Mouse (Mus musculus) liver, embryonic 15.5 days (tissue): ENCODE measurements around the gene Gm13420. TPM values are rescaled to one million over a fixed set of nuclear protein-coding genes. Genes with fewer than 3 reads are reported as not detected.

ENCODE experiments used
- ATAC-seq: fragments of 200-750 bp; cut with Nextera tagmentation; 2 replicates; pipeline ENCODE4 v1.8.0; 2017; ENCODE audit warnings: moderate number of reproducible peaks, mild to moderate bottlenecking, moderate library complexity; ENCODE audit not compliant: insufficient read depth
- H3K27ac ChIP-seq: fragments of 300-500 bp; sonication (generic); replicated peaks from 2 replicates; pipeline ENCODE4 v1.5.1; 2015; ENCODE audit warnings: mild to moderate bottlenecking, inconsistent platforms
- H3K27me3 ChIP-seq: fragments of 300-500 bp; sonication (generic); 2 replicates; pipeline ENCODE4 v1.6.1; 2015; ENCODE audit warnings: mild to moderate bottlenecking, inconsistent platforms
- H3K36me3 ChIP-seq: fragments of 300-500 bp; sonication (generic); replicated peaks from 2 replicates; pipeline ENCODE4 v1.6.1; 2015; ENCODE audit warnings: moderate library complexity, mild to moderate bottlenecking, inconsistent platforms
- H3K4me1 ChIP-seq: fragments of 300-500 bp; sonication (generic); replicated peaks from 2 replicates; pipeline ENCODE4 v1.6.1; 2015; ENCODE audit warnings: inconsistent platforms
- H3K4me2 ChIP-seq: fragments of 300-500 bp; sonication (generic); 2 replicates; pipeline ENCODE4 v1.6.1; 2015; ENCODE audit warnings: moderate library complexity, mild to moderate bottlenecking, inconsistent platforms
- H3K4me3 ChIP-seq: fragments of 300-500 bp; sonication (generic); replicated peaks from 2 replicates; pipeline ENCODE4 v1.5.1; 2015; ENCODE audit warnings: mild to moderate bottlenecking, inconsistent platforms
- H3K9ac ChIP-seq: fragments of 300-500 bp; sonication (generic); 2 replicates; pipeline ENCODE4 v1.6.1; 2015; ENCODE audit warnings: moderate library complexity, mild to moderate bottlenecking, inconsistent platforms
- H3K9me3 ChIP-seq: fragments of 300-500 bp; sonication (generic); replicated peaks from 2 replicates; pipeline ENCODE4 v1.6.1; 2016; ENCODE audit warnings: inconsistent platforms
- WGBS: fragments of 180-500 bp; shearing (Covaris S2); methylation state at CpG from one replicate; pipeline ENCODE4 v1.1.7; 2015; ENCODE audit warnings: mixed read lengths; ENCODE audit not compliant: insufficient replicate concordance; 5-methylcytosine and 5-hydroxymethylcytosine counted together
- polyA plus RNA-seq: library from polyadenylated mRNA; unstranded; fragments of >200 nt; fragmentation: Nextera tagmentation; extraction: Ambion mirVana; gene quantifications from 2 replicates; pipeline ENCODE4 v1.2.1, GENCODE M21; 2015

The Gm13420 gene
- polyA plus RNA-seq, 1 experiment from 2014 or later = 0.44 TPM

GRCm38 (mm10) chr2:29737209-29737925, 14.1 kb downstream of the Gm13420 start:
- Histone ChIP-seq H3K27me3 (no peaks in the 10 kb centered on the region), H3K27ac (peak overlapping the region; percentile 33), H3K9me3 (no peaks in the 10 kb centered on the region), H3K4me1 (peaks cover 28% of the 10 kb centered on the region), H3K9ac (no peak overlapping the region), H3K4me3 (no peak overlapping the region), H3K4me2 (no peak overlapping the region), H3K36me3 (peaks cover 59% of the 10 kb centered on the region)
- ATAC-seq = peak; percentile 46
- WGBS = 80% methylated on average over 12 of the region's 12 CpGs

- Histone ChIP-seq H3K36me3 (peaks cover 62% of the 10 kb centered on the region), H3K4me2 (no peak overlapping the region), H3K9me3 (no peaks in the 10 kb centered on the region), H3K27ac (no peak overlapping the region), H3K4me3 (no peak overlapping the region), H3K9ac (no peak overlapping the region), H3K27me3 (no peaks in the 10 kb centered on the region), H3K4me1 (peaks cover 28% of the 10 kb centered on the region)
- ATAC-seq = no peak
- 78% methylated on average over 12 of the region's 12 CpGs for WGBS
These were observed 15.8 kb downstream of the Gm13420 start for GRCm38 (mm10) chr2:29735708-29736107.

- no peak for ATAC-seq
- 83% methylated on average over 5 of the region's 5 CpGs for WGBS
- Histone ChIP-seq H3K27ac (no peak overlapping the region), H3K36me3 (peaks cover 73% of the 10 kb centered on the region), H3K4me3 (no peak overlapping the region), H3K9ac (no peak overlapping the region), H3K4me1 (peaks cover 12% of the 10 kb centered on the region; the same call in 1 of the 2 replicates), H3K27me3 (no peaks in the 10 kb centered on the region), H3K9me3 (no peaks in the 10 kb centered on the region), H3K4me2 (no peak overlapping the region)
These were observed 18.1 kb downstream of the Gm13420 start for GRCm38 (mm10) chr2:29733348-29733747.

GRCm38 (mm10) chr2:29732559-29732958, 18.9 kb downstream of the Gm13420 start:
- H3K4me1 ChIP-seq = 0 out of 2 replicates have a peak, but pooled peaks cover 4% of the 10 kb centered on the region
- H3K4me2 ChIP-seq = no peak overlapping the region
- no peaks in the 10 kb centered on the region for H3K9me3 ChIP-seq
- no peaks in the 10 kb centered on the region for H3K27me3 ChIP-seq
- H3K4me3 ChIP-seq = no peak overlapping the region
- WGBS = 84% methylated on average over 10 of the region's 10 CpGs
- H3K36me3 ChIP-seq = peaks cover 72% of the 10 kb centered on the region
- H3K9ac ChIP-seq = no peak overlapping the region
- H3K27ac ChIP-seq = no peak overlapping the region
- ATAC-seq = no peak

- H3K36me3 ChIP-seq = peaks cover 72% of the 10 kb centered on the region
- ATAC-seq = no peak
These were observed 19.9 kb downstream of the Gm13420 start for GRCm38 (mm10) chr2:29731545-29731944.

GRCm38 (mm10) chr2:29729500-29729899, 22.0 kb downstream of the Gm13420 start:
- Histone ChIP-seq H3K4me1 (no peaks in the 10 kb centered on the region), H3K27ac (no peak overlapping the region), H3K4me2 (no peak overlapping the region), H3K36me3 (peaks cover 73% of the 10 kb centered on the region), H3K4me3 (no peak overlapping the region), H3K9me3 (no peaks in the 10 kb centered on the region), H3K9ac (no peak overlapping the region), H3K27me3 (no peaks in the 10 kb centered on the region)
- WGBS = 52% methylated on average over 2 of the region's 2 CpGs
- no peak for ATAC-seq

More at GRCm38 (mm10) chr2:29731545-29731944, 19.9 kb downstream of the Gm13420 start:
- WGBS = 63% methylated on average over 3 of the region's 3 CpGs
- no peak overlapping the region for H3K4me2 ChIP-seq
- no peak overlapping the region for H3K4me3 ChIP-seq
- H3K9me3 ChIP-seq = no peaks in the 10 kb centered on the region
- no peaks in the 10 kb centered on the region for H3K27me3 ChIP-seq
- H3K4me1 ChIP-seq = no peaks in the 10 kb centered on the region
- no peak overlapping the region for H3K27ac ChIP-seq
- H3K9ac ChIP-seq = no peak overlapping the region

- Histone ChIP-seq H3K9me3 (no peaks in the 10 kb centered on the region), H3K9ac (no peak overlapping the region), H3K27ac (no peak overlapping the region), H3K4me2 (no peak overlapping the region), H3K4me3 (no peak overlapping the region), H3K27me3 (no peaks in the 10 kb centered on the region), H3K4me1 (peaks cover 3% of the 10 kb centered on the region; the same call in 1 of the 2 replicates), H3K36me3 (peaks cover 70% of the 10 kb centered on the region)
- WGBS = 24% methylated on average over 5 of the region's 5 CpGs
- ATAC-seq = no peak
These were observed 26.7 kb downstream of the Gm13420 start for GRCm38 (mm10) chr2:29724664-29725365.

- Histone ChIP-seq H3K36me3 (peaks cover 66% of the 10 kb centered on the region), H3K27ac (no peak overlapping the region), H3K4me1 (peaks cover 3% of the 10 kb centered on the region; the same call in 1 of the 2 replicates), H3K27me3 (no peaks in the 10 kb centered on the region), H3K4me3 (no peak overlapping the region), H3K9ac (no peak overlapping the region), H3K4me2 (no peak overlapping the region), H3K9me3 (no peaks in the 10 kb centered on the region)
- ATAC-seq = no peak
- WGBS = 83% methylated on average over 3 of the region's 3 CpGs
These were observed 28.4 kb downstream of the Gm13420 start for GRCm38 (mm10) chr2:29723132-29723531.

- peaks cover 42% of the 10 kb centered on the region for H3K36me3 ChIP-seq
- H3K9me3 ChIP-seq = no peaks in the 10 kb centered on the region
- WGBS = 61% methylated on average over 5 of the region's 5 CpGs
- no peak overlapping the region for H3K27ac ChIP-seq
- peaks cover 9% of the 10 kb centered on the region; the same call in 1 of the 2 replicates for H3K4me1 ChIP-seq
- H3K4me3 ChIP-seq = no peak overlapping the region
- H3K9ac ChIP-seq = no peak overlapping the region
- H3K4me2 ChIP-seq = no peak overlapping the region
- ATAC-seq = no peak
- no peaks in the 10 kb centered on the region for H3K27me3 ChIP-seq
These were observed 32.9 kb downstream of the Gm13420 start for GRCm38 (mm10) chr2:29718581-29718980.

- Histone ChIP-seq H3K27ac (no peak overlapping the region), H3K9me3 (no peaks in the 10 kb centered on the region), H3K4me1 (0 out of 2 replicates have a peak, but pooled peaks cover 6% of the 10 kb centered on the region), H3K4me2 (no peak overlapping the region), H3K27me3 (no peaks in the 10 kb centered on the region), H3K36me3 (peaks cover 43% of the 10 kb centered on the region; the same call in 1 of the 2 replicates), H3K4me3 (no peak overlapping the region), H3K9ac (no peak overlapping the region)
- peak; percentile 44; the same call in 1 of the 2 replicates for ATAC-seq
- WGBS = 64% methylated on average over 6 of the region's 6 CpGs
These were observed 34.8 kb downstream of the Gm13420 start for GRCm38 (mm10) chr2:29716691-29717090.

- H3K4me3 ChIP-seq = no peak overlapping the region
- no peak overlapping the region for H3K9ac ChIP-seq
- H3K4me1 ChIP-seq = 0 out of 2 replicates have a peak, but pooled peaks cover 6% of the 10 kb centered on the region
- H3K36me3 ChIP-seq = peaks cover 43% of the 10 kb centered on the region; the same call in 1 of the 2 replicates
- no peaks in the 10 kb centered on the region for H3K9me3 ChIP-seq
- H3K4me2 ChIP-seq = no peak overlapping the region
- H3K27ac ChIP-seq = no peak overlapping the region
- H3K27me3 ChIP-seq = no peaks in the 10 kb centered on the region
- no peak for ATAC-seq
- 59% methylated on average over 7 of the region's 7 CpGs for WGBS
These were observed 35.3 kb downstream of the Gm13420 start for GRCm38 (mm10) chr2:29716143-29716542.
